Mouse (Mus musculus): ENCODE measurements around the gene Mettl26. TPM values are rescaled to one million over a fixed set of nuclear protein-coding genes. Genes with fewer than 3 reads are reported as not detected.

Gene Mettl26
- polyA plus RNA-seq, 1 experiment: 23.6 TPM

- Histone ChIP-seq H3K4me2 (ENCODE audit: low read depth) (no peak overlapping the region), H3K27me3 (ENCODE audit: control insufficient read depth, insufficient read depth, insufficient read length) (no peaks in the 10 kb centered on the region), H3K36me3 (ENCODE audit: control insufficient read depth, insufficient read depth) (peaks cover 13% of the 10 kb centered on the region), H3K4me3 (no peak overlapping the region), H3ac (ENCODE audit: control insufficient read depth, insufficient read length) (no peak overlapping the region), H3K79me2 (ENCODE audit: control insufficient read depth, insufficient read depth) (peaks cover 12% of the 10 kb centered on the region)
- TF ChIP-seq TCF3 (IDR thresholded peaks at IDR 0.05; ENCODE audit: insufficient read length, low read depth): no peak
- no peak for TF ChIP-seq TCF12 (IDR thresholded peaks at IDR 0.05; ENCODE audit: insufficient read depth, poor library complexity, severe bottlenecking)
Measured at GRCm38 (mm10) chr17:25840519-25840918, 34.4 kb upstream of the Mettl26 start.

GRCm38 (mm10) chr17:25841117-25841880, 33.6 kb upstream of the Mettl26 start, which contains the start of gene Gm20683:
TSS of gene Gm20683 (minus strand) at chr17:25841763.
- peaks cover 13% of the 10 kb centered on the region for H3K36me3 ChIP-seq (ENCODE audit: control insufficient read depth, insufficient read depth)
- H3K79me2 ChIP-seq (ENCODE audit: control insufficient read depth, insufficient read depth): peaks cover 12% of the 10 kb centered on the region
- no peak within 1 kb of the TSS for H3K4me2 ChIP-seq (ENCODE audit: low read depth)
- no peaks in the 10 kb centered on the region for H3K27me3 ChIP-seq (ENCODE audit: control insufficient read depth, insufficient read depth, insufficient read length)
- no peak within 1 kb of the TSS for H3K4me3 ChIP-seq
- no peak for TF ChIP-seq CEBPB (IDR thresholded peaks at IDR 0.05; ENCODE audit: insufficient read depth, poor library complexity, severe bottlenecking)
- TF ChIP-seq SRF (IDR thresholded peaks at IDR 0.05; ENCODE audit: control insufficient read depth, insufficient read length, low read depth): peak; percentile 21
- no peak within 1 kb of the TSS for H3ac ChIP-seq (ENCODE audit: control insufficient read depth, insufficient read length)

GRCm38 (mm10) chr17:25842509-25842908, 32.4 kb upstream of the Mettl26 start:
- Histone ChIP-seq H3K79me2 (ENCODE audit: control insufficient read depth, insufficient read depth) (peaks cover 12% of the 10 kb centered on the region), H3K4me3 (no peak overlapping the region), H3ac (ENCODE audit: control insufficient read depth, insufficient read length) (no peak overlapping the region), H3K27me3 (ENCODE audit: control insufficient read depth, insufficient read depth, insufficient read length) (no peaks in the 10 kb centered on the region), H3K36me3 (ENCODE audit: control insufficient read depth, insufficient read depth) (peaks cover 13% of the 10 kb centered on the region), H3K4me2 (ENCODE audit: low read depth) (no peak overlapping the region)
- no peak for TF ChIP-seq SRF (IDR thresholded peaks at IDR 0.05; ENCODE audit: control insufficient read depth, insufficient read length, low read depth)
- no peak for TF ChIP-seq MAX (IDR thresholded peaks at IDR 0.05; ENCODE audit: low read depth)
- TF ChIP-seq MYOD1 (IDR thresholded peaks at IDR 0.05; ENCODE audit: control insufficient read depth in 1 of 3, insufficient read length in 2 of 3, low read depth in 2 of 3): no peak
- TF ChIP-seq CEBPB (IDR thresholded peaks at IDR 0.05; ENCODE audit: insufficient read depth, poor library complexity, severe bottlenecking): no peak
- no peak for TF ChIP-seq E2F4 (IDR thresholded peaks at IDR 0.05; ENCODE audit: insufficient read depth)
- no peak for TF ChIP-seq USF1 (IDR thresholded peaks at IDR 0.05; ENCODE audit: low read depth)
- TF ChIP-seq TCF3 (IDR thresholded peaks at IDR 0.05; ENCODE audit: insufficient read length, low read depth): no peak
- TF ChIP-seq POLR2AphosphoS2 (IDR thresholded peaks at IDR 0.05; ENCODE audit: insufficient read length, low read depth): no peak
- TF ChIP-seq TCF12 (IDR thresholded peaks at IDR 0.05; ENCODE audit: insufficient read depth, poor library complexity, severe bottlenecking): no peak
- no peak for TF ChIP-seq MYOG (IDR thresholded peaks at IDR 0.05; ENCODE audit: control insufficient read depth in 1 of 3, insufficient read depth in 1 of 3, insufficient read length in 2 of 3, low read depth in 2 of 3)
- TF ChIP-seq REST (IDR thresholded peaks at IDR 0.05; ENCODE audit: insufficient read depth, insufficient read length): no peak
- no peak for TF ChIP-seq POLR2A (IDR thresholded peaks at IDR 0.05; ENCODE audit: insufficient read length, low read depth)

GRCm38 (mm10) chr17:25843122-25843521, 31.8 kb upstream of the Mettl26 start:
- no peak for TF ChIP-seq REST (IDR thresholded peaks at IDR 0.05; ENCODE audit: insufficient read depth, insufficient read length)
- TF ChIP-seq TCF12 (IDR thresholded peaks at IDR 0.05; ENCODE audit: insufficient read depth, poor library complexity, severe bottlenecking): no peak
- no peak for TF ChIP-seq POLR2A (IDR thresholded peaks at IDR 0.05; ENCODE audit: insufficient read length, low read depth)
- TF ChIP-seq TCF3 (IDR thresholded peaks at IDR 0.05; ENCODE audit: insufficient read length, low read depth): no peak
- TF ChIP-seq POLR2AphosphoS2 (IDR thresholded peaks at IDR 0.05; ENCODE audit: insufficient read length, low read depth): no peak
- no peak for TF ChIP-seq MYOG (IDR thresholded peaks at IDR 0.05; ENCODE audit: control insufficient read depth in 1 of 3, insufficient read depth in 1 of 3, insufficient read length in 2 of 3, low read depth in 2 of 3)
- no peak for TF ChIP-seq E2F4 (IDR thresholded peaks at IDR 0.05; ENCODE audit: insufficient read depth)
- TF ChIP-seq MAX (IDR thresholded peaks at IDR 0.05; ENCODE audit: low read depth): no peak
- no peak for TF ChIP-seq SRF (IDR thresholded peaks at IDR 0.05; ENCODE audit: control insufficient read depth, insufficient read length, low read depth)
- no peak for TF ChIP-seq CEBPB (IDR thresholded peaks at IDR 0.05; ENCODE audit: insufficient read depth, poor library complexity, severe bottlenecking)
- no peak for TF ChIP-seq MYOD1 (IDR thresholded peaks at IDR 0.05; ENCODE audit: control insufficient read depth in 1 of 3, insufficient read length in 2 of 3, low read depth in 2 of 3)
- TF ChIP-seq USF1 (IDR thresholded peaks at IDR 0.05; ENCODE audit: low read depth): no peak
- Histone ChIP-seq H3K36me3 (ENCODE audit: control insufficient read depth, insufficient read depth) (peaks cover 9% of the 10 kb centered on the region), H3K4me3 (peak overlapping the region; percentile 42), H3K79me2 (ENCODE audit: control insufficient read depth, insufficient read depth) (peaks cover 12% of the 10 kb centered on the region), H3K4me2 (ENCODE audit: low read depth) (peak overlapping the region; percentile 68), H3K27me3 (ENCODE audit: control insufficient read depth, insufficient read depth, insufficient read length) (no peaks in the 10 kb centered on the region), H3ac (ENCODE audit: control insufficient read depth, insufficient read length) (peak overlapping the region; percentile 59)

GRCm38 (mm10) chr17:25843636-25844395, 31.1 kb upstream of the Mettl26 start:
- Histone ChIP-seq H3K79me2 (ENCODE audit: control insufficient read depth, insufficient read depth) (peaks cover 12% of the 10 kb centered on the region), H3K4me2 (ENCODE audit: low read depth) (peak overlapping the region; percentile 68), H3K36me3 (ENCODE audit: control insufficient read depth, insufficient read depth) (peaks cover 4% of the 10 kb centered on the region), H3K4me3 (peak overlapping the region; percentile 42), H3ac (ENCODE audit: control insufficient read depth, insufficient read length) (peak overlapping the region; percentile 59), H3K27me3 (ENCODE audit: control insufficient read depth, insufficient read depth, insufficient read length) (no peaks in the 10 kb centered on the region)
- TF ChIP-seq MYOG (IDR thresholded peaks at IDR 0.05; ENCODE audit: control insufficient read depth in 1 of 3, insufficient read depth in 1 of 3, insufficient read length in 2 of 3, low read depth in 2 of 3) (no peak), POLR2A (IDR thresholded peaks at IDR 0.05; ENCODE audit: insufficient read length, low read depth) (no peak), MAX (IDR thresholded peaks at IDR 0.05; ENCODE audit: low read depth) (no peak), TCF3 (IDR thresholded peaks at IDR 0.05; ENCODE audit: insufficient read length, low read depth) (no peak), POLR2AphosphoS2 (IDR thresholded peaks at IDR 0.05; ENCODE audit: insufficient read length, low read depth) (no peak), SRF (IDR thresholded peaks at IDR 0.05; ENCODE audit: control insufficient read depth, insufficient read length, low read depth) (no peak), TCF12 (IDR thresholded peaks at IDR 0.05; ENCODE audit: insufficient read depth, poor library complexity, severe bottlenecking) (no peak), E2F4 (IDR thresholded peaks at IDR 0.05; ENCODE audit: insufficient read depth) (no peak), REST (IDR thresholded peaks at IDR 0.05; ENCODE audit: insufficient read depth, insufficient read length) (no peak), MYOD1 (IDR thresholded peaks at IDR 0.05; ENCODE audit: control insufficient read depth in 1 of 3, insufficient read length in 2 of 3, low read depth in 2 of 3) (no peak), USF1 (IDR thresholded peaks at IDR 0.05; ENCODE audit: low read depth) (no peak)
